Mouse (Mus musculus): ENCODE data around the gene Mlh3.

Gene Mlh3

GRCm38 (mm10) chr12:85280845-85281651 is 10.6 kb upstream of the Mlh3 start:
- DNase-seq (ENCODE audit: low spot score) = no peak

- peak; percentile 98 for DNase-seq (ENCODE audit: low spot score)
Observed at GRCm38 (mm10) chr12:85280105-85280844, 9.9 kb upstream of the Mlh3 start.

GRCm38 (mm10) chr12:85279396-85280080 is 9.1 kb upstream of the Mlh3 start:
- DNase-seq (ENCODE audit: low spot score) = no peak

- DNase-seq (ENCODE audit: low spot score) = no peak
Observed at GRCm38 (mm10) chr12:85278919-85279318, 8.5 kb upstream of the Mlh3 start.

GRCm38 (mm10) chr12:85276273-85276672 is 5.9 kb upstream of the Mlh3 start:
- DNase-seq (ENCODE audit: low spot score) = no peak

- DNase-seq (ENCODE audit: low spot score) = no peak
Observed at GRCm38 (mm10) chr12:85273508-85273907, 3.1 kb upstream of the Mlh3 start.

- no peak for DNase-seq (ENCODE audit: low spot score)
Observed at GRCm38 (mm10) chr12:85271843-85272206, 1.4 kb upstream of the Mlh3 start.

- no peak for DNase-seq (ENCODE audit: low spot score)
Observed at GRCm38 (mm10) chr12:85271132-85271842, 888 bp upstream of the Mlh3 start.

GRCm38 (mm10) chr12:85269821-85270220 is 578 bp downstream of the Mlh3 start:
- no peak for DNase-seq (ENCODE audit: low spot score)

GRCm38 (mm10) chr12:85266248-85266647 is 4.2 kb downstream of the Mlh3 start:
- no peak for DNase-seq (ENCODE audit: low spot score)

GRCm38 (mm10) chr12:85264940-85265339 is 5.5 kb downstream of the Mlh3 start:
- no peak for DNase-seq (ENCODE audit: low spot score)

- no peak for DNase-seq (ENCODE audit: low spot score)
Observed at GRCm38 (mm10) chr12:85264531-85264930, 5.9 kb downstream of the Mlh3 start.

GRCm38 (mm10) chr12:85263190-85263589 is 7.2 kb downstream of the Mlh3 start:
- no peak for DNase-seq (ENCODE audit: low spot score)

GRCm38 (mm10) chr12:85262489-85262888 is 7.9 kb downstream of the Mlh3 start:
- DNase-seq (ENCODE audit: low spot score) = no peak

- DNase-seq (ENCODE audit: low spot score) = peak; percentile 53
Observed at GRCm38 (mm10) chr12:85257008-85257639, 13.3 kb downstream of the Mlh3 start.

- no peak for DNase-seq (ENCODE audit: low spot score)
Observed at GRCm38 (mm10) chr12:85256074-85256751, 14.2 kb downstream of the Mlh3 start.

- no peak for DNase-seq (ENCODE audit: low spot score)
Observed at GRCm38 (mm10) chr12:85252083-85252482, 18.3 kb downstream of the Mlh3 start.

- DNase-seq (ENCODE audit: low spot score) = no peak
Observed at GRCm38 (mm10) chr12:85237553-85237952, 32.8 kb downstream of the Mlh3 start.

GRCm38 (mm10) chr12:85233376-85234358 is 36.7 kb downstream of the Mlh3 start:
- no peak for DNase-seq (ENCODE audit: low spot score)

Measured in lung, postnatal 25 days (tissue).